Mouse (Mus musculus) 3134 (cell line): Measurements from ENCODE around the gene Olfr1391.
"Not testable (repeated sequence)": the region's sequence is repeated elsewhere in the genome, so short reads cannot be mapped to it uniquely, and the experiment has no call there.

Source experiments
- DNase-seq: peaks from one replicate; pipeline ENCODE4 v3.0.0-alpha.2; 2011; ENCODE audit warnings: low spot score; ENCODE audit not compliant: insufficient read length; ENCODE audit errors: extremely low read depth

Gene Olfr1391

DNA sequence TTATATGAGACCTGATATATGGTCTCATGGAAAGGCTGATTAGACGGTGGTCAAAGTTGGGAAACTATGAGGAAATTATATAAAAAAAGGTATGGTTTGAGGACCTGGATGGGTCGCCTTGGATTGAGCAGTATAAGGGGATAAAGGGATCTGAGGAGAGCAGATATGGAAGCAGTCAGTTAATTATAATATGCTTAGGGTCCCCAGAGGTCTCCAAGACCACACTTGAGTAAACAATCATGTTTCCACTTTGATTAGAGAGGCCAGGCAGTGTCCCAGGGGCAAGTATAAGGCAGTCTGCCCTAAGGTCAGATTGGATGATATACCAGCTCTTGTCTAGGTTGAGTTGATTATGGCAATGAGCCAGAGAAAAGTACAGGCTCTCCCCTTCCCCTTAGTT, at the start of gene Olfr1391:
Gene Olfr1391, plus strand, starts transcription at position 301 of the 400 bp plus-strand sequence.
- DNase-seq: no peak

DNA sequence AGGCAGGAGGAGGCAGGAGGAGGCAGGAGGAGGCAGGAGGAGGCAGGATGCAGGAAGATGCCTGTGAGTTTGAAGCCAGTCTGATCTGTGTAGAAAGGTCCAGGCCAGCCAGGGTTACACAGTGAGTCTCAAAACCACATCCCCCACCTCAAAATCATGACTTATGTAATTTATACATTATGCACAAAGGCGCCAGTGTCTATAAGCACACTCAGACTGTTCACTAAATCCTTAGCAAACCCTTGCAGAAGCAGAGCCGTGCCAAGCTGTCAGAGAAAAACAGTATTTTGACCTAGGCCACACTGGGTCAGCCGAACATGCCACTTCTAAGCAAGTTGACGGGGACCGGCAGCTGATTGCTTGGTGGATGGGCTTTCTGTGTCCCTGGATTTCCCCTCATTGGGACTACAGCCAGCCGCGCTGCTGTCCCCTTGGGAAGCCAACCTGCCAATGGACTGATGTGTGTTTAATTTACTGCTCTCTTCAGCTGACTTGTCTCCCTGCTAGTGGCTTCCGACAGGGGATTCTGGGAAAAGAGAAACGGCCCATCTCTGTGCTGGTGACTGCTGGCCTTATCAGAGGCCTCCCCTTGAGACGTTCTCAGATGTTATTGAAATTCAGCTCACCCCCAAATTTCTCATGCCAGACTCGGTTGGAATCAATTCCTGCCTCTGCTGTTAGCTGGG, 48.6 kb upstream of the Olfr1391 start:
- DNase-seq: no peak

DNA sequence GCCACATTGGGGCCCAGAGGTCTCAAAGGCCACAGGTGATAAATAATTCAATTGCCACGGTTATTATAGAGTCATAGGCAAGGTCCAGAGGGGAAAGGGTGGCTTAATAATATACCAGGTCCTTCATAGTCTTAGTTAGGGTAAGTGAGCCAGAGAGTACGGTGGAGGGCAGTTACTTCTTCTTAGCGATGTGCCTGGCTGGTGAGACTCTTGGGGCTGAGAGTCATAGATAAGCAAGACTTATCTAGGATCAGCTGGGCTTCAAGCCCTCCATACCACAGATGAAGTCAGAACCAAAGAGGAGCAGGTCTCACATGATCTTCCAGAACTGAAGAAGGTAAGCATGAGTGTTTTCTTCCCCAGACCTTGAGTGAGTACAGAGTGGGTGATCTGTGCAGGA, 44.3 kb upstream of the Olfr1391 start, which contains the start of gene Olfr1393:
Gene Olfr1393, plus strand, starts transcription at position 83 of the 400 bp plus-strand sequence.
- DNase-seq: no peak

DNA sequence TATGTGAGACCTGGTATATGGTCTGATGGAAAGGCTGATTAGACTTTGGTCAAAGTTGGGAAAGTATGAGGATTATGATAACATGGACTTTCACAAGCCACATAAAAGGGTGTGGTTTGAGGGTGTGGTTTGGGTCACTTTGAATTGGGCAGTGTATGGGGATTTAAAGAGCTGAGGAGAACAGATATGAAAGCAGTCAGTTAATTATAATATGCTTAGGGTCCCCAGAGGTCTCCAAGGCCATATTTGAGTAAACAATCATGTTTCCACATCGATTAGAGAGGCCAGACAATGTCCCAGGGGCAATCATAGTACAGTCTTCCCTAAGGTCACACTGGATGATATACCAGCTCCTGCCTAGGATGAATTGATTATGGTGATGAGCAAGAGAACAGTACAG, 37.6 kb upstream of the Olfr1391 start, which contains the start of gene Olfr1392:
Gene Olfr1392, plus strand, starts transcription at position 301 of the 400 bp plus-strand sequence.
- not testable (repeated sequence) for DNase-seq

DNA sequence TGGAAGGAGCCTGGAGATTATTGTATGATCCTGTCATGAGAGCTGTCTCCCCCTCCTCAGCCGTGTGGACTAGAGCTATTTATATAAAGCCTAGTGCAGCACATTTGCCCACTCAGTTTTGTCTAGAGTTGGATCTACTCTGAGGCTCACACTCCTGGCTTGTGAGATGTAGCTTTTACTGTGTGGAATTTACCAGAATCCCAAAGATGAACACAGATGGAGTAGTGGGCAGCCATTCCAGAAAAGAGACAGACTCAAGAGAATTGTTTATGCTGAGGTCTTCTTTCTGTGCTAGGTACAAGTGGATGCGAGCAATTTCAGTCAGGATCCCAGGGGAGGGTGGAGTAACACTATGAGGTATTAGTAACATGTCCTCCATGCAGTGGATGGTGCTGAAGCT, 35.3 kb upstream of the Olfr1391 start:
- no peak for DNase-seq

DNA sequence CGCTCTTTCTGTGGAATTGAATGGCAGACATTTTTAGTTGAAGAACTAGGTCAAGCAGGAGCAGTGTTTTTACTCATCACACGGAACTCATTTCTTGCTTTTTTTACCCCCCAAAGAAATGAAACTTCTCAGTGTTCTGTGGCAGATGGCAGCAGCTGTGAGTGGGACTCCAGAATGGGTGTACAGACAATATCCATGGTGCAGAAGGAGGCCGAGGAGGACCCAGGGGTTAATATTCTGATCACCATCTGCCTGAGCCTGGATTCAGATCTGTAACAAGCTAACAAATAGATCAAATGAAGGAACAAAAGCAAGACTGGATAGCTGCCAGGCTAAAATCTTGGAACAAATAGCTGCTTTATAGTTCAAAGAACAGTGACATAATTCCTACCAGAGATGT, 29.8 kb upstream of the Olfr1391 start:
- no peak for DNase-seq

DNA sequence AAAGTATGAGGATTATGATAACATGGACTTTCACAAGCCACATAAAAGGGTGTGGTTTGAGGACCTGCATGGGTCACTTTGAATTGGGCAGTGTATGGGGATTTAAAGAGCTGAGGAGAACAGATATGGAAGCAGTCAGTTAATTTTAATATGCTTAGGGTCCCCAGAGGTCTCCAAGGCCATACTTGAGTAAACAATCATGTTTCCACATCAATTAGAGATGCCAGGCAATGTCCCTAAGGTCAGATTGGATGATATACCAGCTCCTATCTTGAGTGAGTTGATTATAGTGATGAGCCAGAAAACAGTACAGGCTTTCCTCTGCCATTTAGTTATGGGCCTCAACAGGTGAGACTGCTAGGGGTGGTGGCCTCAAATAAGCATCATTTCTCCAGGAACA, 18.1 kb upstream of the Olfr1391 start, which contains the start of gene Olfr10:
Gene Olfr10, plus strand, starts transcription at position 301 of the 400 bp plus-strand sequence.
- no peak for DNase-seq

DNA sequence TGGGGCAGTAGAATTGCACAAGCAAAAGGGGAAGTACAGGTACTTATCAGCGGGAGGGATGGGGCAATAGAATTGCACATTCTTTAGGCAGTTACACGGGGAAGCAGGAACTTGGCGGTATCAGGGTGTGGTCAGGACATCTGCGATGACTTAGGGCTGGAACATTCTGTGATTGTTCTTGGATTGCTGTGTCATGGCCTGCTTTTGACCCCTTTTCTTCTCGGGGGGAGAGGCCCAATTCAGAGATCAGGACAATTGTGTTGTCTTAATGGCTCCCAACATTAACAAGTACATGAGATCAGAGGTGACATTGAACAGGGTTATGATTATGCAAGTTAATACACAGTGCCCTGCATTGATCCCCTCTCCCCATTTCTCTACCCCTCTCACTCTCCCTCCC, 14.0 kb upstream of the Olfr1391 start:
- not testable (repeated sequence) for DNase-seq

DNA sequence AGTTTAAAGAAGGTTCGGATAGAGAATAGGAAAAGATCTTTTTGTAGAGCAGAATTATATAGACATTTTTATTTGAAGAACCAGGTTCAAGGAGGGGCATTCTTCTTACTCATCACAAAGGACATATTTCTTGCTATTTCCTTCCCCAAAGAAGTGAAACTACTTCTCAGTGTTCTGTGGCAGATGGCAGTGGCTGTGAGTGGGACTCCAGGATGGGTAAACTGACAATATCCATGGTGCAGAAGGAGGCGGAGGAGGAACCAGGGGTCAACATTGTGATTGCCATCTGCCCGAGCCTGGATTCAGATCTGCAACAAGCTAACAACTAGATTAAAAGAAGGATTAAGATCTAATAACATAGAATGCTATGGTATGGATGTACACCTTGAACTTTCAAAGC, 4.2 kb downstream of the Olfr1391 start:
- no peak for DNase-seq

DNA sequence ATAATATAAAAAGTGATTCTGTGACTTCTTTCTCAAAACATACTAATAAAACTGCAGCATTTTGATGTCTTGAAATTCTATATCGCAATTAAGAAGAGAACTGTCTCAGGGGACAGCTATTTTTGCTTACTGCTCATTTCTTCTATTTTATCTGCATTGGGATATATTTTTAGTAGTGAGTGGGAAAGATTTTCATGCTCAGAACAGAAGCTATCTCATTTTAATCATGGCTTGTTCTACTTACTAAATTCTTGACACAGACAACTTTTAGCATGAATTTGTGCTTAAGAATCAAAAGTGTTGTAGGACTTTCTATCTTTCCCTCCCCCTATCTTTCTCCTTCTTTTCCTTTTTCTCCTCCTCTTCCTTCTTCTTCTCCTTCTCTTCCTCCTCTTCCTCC, 7.1 kb downstream of the Olfr1391 start:
- no peak for DNase-seq

DNA sequence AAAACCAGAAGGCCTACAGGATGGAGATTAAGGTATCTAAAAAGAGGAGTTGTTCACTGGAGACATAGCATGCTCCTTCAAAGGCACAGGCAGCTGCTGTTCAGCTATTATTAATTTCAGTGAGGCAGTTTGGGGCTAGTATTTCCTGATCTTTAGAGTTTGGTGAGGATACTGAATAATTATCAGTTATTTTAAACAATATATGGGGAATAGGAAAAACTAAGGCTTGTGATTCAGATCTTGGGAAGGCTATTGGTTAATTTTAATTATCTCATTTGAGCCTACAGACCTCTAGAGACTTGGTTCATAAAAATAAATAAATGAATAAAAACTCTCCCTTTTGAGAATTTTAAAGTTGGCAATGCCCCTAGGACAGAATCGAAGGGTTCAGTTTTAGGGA, 12.3 kb downstream of the Olfr1391 start, which contains the start of gene Olfr1390:
Gene Olfr1390, plus strand, starts transcription at position 301 of the 400 bp plus-strand sequence.
- DNase-seq: no peak

DNA sequence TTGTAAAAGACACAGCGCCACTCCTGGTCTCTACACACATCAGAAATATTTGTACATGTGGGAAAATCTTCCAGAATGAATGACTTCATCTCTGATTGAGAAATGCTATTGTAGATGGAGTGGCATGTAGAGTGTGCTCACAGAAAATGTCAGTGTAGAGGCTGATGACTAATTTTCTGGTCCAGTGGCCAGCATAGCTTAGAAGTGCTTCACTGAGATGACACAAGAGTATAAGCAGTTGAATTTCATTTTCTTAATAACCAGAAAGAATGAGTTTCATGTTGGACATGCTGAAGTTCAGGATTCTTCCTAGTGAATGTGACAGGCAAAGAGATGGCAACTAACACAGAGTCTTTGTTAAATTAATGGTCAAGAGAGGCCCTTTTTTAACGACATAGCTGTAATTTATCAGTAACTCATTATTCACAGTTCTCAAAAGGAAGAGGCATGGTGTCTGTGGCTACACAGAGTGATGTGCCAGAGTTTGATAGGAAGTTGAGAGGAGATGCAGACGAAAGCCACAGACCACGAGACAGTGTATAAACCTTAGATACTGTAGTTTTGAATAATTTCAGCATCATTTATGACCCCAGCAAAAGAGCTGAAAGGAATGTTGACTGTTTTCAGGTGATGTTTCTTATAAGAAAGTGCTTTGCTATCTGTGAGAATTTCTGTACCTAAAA, 14.7 kb downstream of the Olfr1391 start:
- peak; percentile 20 for DNase-seq
